Mouse (Mus musculus) megakaryocyte-erythroid progenitor cell, adult 5-6 weeks (primary cell): Measurements from ENCODE around the gene Grik3. TPM values are rescaled to one million over a fixed set of nuclear protein-coding genes. Genes with fewer than 3 reads are reported as not detected.
"Not testable (repeated sequence)": the region's sequence is repeated elsewhere in the genome, so short reads cannot be mapped to it uniquely, and the experiment has no call there.

Source experiments
- ATAC-seq: replicated peaks from 2 replicates; pipeline ENCODE4 v1.8.0; 2016; ENCODE audit warnings: mild to moderate bottlenecking, inconsistent platforms; ENCODE audit not compliant: severe bottlenecking, poor library complexity, low FRiP score, low TSS enrichment
- total RNA-seq, 2 experiments: library from RNA; stranded (forward) in 1 of 2; stranded (reverse) in 1 of 2; fragments of 200-1000, 215-1000 nt in 1 of 2; fragments of >200 nt in 1 of 2; fragmentation: Nextera tagmentation in 1 of 2; gene quantifications; 2 replicates each; pipeline ENCODE4 v1.2.3; 2014 to 2017

Gene Grik3
- total RNA-seq, 2 experiments from 2014 or later: not detected

- ATAC-seq: no peak
Observed at GRCm38 (mm10) chr4:125573951-125574675, 83.6 kb downstream of the Grik3 start.

- no peak for ATAC-seq
Observed at GRCm38 (mm10) chr4:125580336-125580735, 89.8 kb downstream of the Grik3 start.

- no peak for ATAC-seq
Observed at GRCm38 (mm10) chr4:125583272-125583671, 92.8 kb downstream of the Grik3 start.

DNA sequence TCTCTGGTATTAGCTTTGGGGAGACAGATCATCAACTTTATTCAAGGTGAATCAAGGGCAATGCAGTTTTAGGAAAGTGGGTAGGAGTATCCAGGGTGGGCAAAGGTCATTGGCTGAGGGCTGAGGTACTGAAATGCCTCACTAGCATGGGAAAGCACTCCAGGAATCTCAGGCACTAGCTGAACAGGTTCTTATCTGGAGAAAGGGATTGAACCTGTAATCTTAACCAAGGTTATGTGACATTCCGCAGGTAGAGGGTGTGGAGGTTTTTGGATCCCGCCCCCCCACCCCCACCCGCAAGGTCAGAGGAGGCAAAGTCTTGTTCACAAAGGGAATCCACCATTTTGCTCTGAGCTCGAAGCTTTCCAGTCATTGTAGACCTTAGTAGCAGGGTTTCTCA, 93.4 kb downstream of the Grik3 start:
- ATAC-seq: no peak

- no peak for ATAC-seq
Observed at GRCm38 (mm10) chr4:125584676-125585075, 94.2 kb downstream of the Grik3 start.

GRCm38 (mm10) chr4:125587577-125587976, 97.1 kb downstream of the Grik3 start:
- no peak for ATAC-seq

DNA sequence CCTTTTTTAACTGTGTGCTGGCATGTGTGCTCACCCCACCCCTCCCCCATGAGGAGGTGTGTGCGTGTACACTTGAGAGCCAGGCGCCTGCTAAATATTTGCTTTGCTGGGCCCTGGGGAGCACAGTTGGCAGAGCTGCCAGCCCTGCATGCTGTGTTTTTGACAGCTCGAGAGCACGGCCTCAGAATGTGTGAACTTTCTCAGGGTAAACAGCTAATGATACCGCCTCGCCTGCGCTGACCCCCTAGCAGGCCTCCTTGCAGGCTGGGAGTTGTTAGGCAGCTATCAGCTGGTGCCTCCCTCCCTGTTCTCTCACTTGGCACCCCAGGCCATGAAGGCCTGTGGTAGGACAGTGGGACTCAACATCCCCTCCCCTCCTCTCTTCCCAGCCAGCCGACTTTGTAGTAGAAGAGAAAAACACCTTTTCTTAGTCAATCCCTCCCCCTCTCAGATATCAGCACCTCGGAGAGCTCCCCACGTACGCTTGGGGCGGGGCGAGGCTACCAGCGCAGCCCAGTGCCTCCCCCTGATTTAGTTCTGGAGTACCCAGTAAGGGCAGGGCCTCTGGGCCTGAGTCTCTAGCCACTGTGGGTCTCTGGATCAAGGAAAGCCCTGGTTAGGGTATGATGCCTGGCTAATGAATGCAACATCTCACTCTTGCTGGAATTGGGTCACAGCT, 99.9 kb downstream of the Grik3 start:
- peak; percentile 71 for ATAC-seq

- no peak for ATAC-seq
Observed at GRCm38 (mm10) chr4:125592663-125593062, 102.2 kb downstream of the Grik3 start.

DNA sequence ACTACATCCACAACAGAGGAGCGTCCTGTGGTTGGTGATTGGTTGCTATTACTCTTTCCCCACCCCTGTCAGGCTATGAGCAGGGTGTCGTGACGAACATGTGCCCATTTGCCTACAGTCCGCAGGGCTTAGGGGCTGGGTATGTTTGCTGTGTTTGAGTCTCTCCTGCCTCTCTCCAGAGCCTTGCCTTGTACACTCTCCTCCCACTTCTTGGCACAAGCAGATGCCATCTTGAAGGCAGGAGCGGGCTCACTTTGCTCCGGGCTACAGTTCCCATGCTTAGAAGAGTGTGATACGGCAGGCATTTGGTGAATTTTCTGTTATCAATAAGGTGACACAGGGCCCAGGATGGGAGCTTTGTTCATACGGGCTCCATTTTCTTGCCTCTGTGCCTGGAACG, 104.5 kb downstream of the Grik3 start:
- ATAC-seq: no peak

GRCm38 (mm10) chr4:125598677-125599076, 108.2 kb downstream of the Grik3 start:
- ATAC-seq: no peak

DNA sequence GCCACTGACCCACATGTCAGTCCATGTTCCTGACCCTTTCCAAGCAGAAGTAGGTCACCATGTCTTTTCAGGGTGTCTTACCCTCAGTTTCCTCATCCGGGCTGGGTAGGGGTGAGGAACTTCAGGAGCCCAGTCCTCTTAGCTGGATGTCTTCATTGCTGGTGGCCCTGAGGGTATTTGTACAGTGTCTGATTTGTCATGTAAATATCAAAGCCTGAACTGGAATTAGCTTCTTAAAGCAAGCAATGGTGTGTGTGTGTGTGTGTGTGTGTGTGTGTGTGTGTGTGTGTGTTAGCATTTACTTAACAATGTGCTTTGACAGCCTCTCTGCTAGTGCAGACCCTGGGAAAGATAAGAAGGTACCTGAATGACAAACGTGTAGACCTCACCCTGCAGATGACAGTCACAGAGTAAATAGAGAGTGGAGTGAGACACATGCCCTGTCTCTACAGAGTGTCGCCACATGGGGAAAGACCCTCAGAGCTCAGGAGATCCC, 109.1 kb downstream of the Grik3 start:
- no peak for ATAC-seq

- no peak for ATAC-seq
Observed at GRCm38 (mm10) chr4:125600642-125601041, 110.1 kb downstream of the Grik3 start.

DNA sequence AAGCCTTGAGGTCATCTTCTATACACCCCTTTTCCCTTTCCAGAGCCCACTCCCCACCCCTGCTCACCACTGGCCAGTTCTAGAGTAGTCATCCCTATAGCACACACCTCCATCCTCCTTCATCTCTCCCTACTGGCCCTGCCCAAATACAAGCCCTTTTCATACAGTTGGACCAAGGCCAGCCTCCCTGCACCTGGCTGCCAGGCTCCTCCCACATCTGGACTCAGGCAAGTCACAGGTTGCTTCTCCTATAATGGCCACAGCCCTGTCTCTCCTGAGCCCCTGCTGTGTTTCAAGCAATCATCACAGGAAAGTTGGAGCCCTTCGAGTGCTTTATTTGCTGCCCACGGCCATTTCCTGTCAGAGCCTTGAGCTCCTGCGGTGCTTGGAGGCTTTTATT, 110.8 kb downstream of the Grik3 start:
- ATAC-seq: no peak

GRCm38 (mm10) chr4:125604494-125604893, 114.0 kb downstream of the Grik3 start:
- no peak for ATAC-seq

DNA sequence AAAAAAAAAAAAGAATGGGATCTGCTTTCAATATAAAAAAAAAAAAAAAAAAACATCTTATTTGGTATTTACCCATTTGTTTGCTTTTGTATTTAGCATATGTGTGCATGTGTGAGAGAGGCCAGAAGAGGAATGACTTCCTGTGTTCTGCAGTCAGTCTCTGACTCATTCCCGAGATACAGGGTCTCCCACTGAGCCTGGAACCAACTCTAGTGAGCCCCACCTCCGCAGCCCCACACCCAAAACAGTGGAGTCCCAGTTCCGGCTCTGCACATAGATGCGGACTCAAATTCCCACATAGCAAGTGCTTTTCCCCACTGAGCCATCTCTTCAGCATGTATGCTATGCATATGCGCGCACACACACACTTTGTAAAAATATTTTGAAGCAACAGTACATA, 115.6 kb downstream of the Grik3 start:
- ATAC-seq: no peak

GRCm38 (mm10) chr4:125607397-125608042, 117.0 kb downstream of the Grik3 start:
- ATAC-seq: no peak

GRCm38 (mm10) chr4:125608896-125609295, 118.4 kb downstream of the Grik3 start:
- ATAC-seq: not testable (repeated sequence)

DNA sequence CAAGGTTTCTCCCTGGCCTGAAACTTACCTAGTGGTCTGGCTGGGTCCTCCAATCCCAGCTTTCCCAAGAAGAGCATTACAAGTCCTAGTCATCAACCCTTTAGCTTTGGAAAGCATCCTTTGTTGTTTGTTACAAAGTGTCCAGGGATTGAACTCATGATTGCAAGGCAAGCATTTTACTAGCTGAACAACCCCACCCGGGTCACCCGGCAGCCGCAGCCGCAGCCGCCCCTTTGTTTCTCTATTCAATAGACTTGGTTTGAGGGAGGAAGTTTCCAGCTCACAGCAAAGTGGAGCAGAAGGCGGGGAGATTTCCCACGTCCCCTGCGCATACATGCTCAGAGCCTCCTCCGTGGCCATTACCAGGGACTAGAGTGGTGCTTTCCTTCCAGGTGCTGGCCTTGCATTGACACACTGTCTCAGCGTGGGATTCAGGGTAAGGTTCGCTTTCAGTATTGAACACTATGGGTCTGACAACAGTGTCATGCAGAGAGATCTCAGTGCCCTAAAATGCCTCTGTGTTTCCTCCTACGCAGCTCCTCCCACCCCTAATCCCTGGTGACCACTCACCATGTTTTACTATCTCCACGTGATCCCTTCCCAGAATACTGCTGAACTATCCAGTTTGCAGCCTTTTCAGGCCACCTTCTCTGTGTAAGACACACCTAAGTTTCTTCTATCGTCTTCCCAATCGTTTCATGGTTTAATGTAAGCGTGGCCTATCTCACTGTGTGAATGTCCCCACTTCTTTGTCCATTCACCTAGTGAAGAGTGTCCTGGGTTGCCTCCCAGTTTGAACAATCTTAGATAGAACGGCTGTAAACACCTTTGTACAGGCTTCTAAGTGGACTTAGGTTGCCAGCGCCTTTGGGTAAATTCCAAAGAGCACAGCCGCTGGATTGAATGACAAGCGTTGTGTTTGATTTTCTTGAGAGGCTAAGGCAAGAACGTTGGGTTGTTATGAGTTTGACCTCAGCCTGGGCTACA, 119.1 kb downstream of the Grik3 start:
- ATAC-seq: no peak

- ATAC-seq: no peak
Observed at GRCm38 (mm10) chr4:125617851-125618250, 127.4 kb downstream of the Grik3 start.
